Mouse (Mus musculus): ENCODE measurements around the gene Sos2. TPM values are rescaled to one million over a fixed set of nuclear protein-coding genes. Genes with fewer than 3 reads are reported as not detected.

Sos2 gene
- polyA plus RNA-seq, 2 experiments, result 13.3 to 34.4 TPM

DNA sequence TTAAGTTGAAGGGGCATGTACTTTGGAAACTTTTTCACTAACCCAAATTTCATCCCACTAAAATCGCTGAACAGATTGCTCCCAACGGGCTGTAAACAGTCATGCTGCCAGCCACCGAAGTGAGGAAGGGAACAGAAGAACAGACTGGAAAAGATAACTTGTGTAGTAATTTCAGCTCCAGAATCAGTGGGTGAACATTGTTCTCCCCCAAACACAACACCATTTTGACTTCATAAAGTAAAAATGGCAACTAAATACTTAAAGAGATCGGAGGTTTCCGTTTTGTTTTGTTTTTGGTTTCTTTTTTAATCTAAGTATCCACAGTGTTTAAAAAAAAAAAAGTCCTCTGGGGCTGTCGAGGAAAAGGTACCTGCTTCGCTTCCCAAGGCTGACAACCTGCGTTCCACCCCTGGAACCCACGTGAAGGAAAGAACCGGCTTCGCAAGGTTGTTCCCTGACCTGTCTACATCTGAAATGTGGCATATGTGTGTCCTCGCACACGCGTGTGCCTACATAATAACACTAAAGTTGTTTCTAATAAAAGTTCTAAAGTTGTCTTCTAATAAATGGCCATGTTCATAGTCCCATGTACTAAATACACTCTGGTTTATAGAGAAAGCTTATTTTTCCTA, 1.3 kb upstream of the Sos2 start:
- Histone ChIP-seq H3K9me3 (ENCODE audit: control insufficient read depth, low read length) (no peaks in the 10 kb centered on the region), H3K9ac (ENCODE audit: low read depth, low read length, severe bottlenecking) (no peak overlapping the region), H3K36me3 (ENCODE audit: control insufficient read depth, insufficient read depth, low read length) (no peaks in the 10 kb centered on the region), H3K4me1 (ENCODE audit: control insufficient read depth, insufficient read depth, low read length) (peaks cover 23% of the 10 kb centered on the region), H3K4me2 (replicated peaks; ENCODE audit: low read depth, low read length, severe bottlenecking) (peak overlapping the region; percentile 78), H3K27ac (replicated peaks; ENCODE audit: low read depth, low read length) (no peak overlapping the region), H3K27me3 (ENCODE audit: control insufficient read depth, insufficient read depth, low read length) (no peaks in the 10 kb centered on the region), H3K4me3 (replicated peaks; ENCODE audit: low read length) (peak overlapping the region; percentile 96)
- DNase-seq (ENCODE audit: low spot score) (no peak), ATAC-seq (ENCODE audit: low FRiP score, low read depth) (no peak)
- TF ChIP-seq POLR2A (IDR thresholded peaks at IDR 0.05; ENCODE audit: borderline replicate concordance, extremely low read depth, insufficient read depth, insufficient read length), result no peak
- 39% methylated on average over 14 of the region's 14 CpGs for WGBS

DNA sequence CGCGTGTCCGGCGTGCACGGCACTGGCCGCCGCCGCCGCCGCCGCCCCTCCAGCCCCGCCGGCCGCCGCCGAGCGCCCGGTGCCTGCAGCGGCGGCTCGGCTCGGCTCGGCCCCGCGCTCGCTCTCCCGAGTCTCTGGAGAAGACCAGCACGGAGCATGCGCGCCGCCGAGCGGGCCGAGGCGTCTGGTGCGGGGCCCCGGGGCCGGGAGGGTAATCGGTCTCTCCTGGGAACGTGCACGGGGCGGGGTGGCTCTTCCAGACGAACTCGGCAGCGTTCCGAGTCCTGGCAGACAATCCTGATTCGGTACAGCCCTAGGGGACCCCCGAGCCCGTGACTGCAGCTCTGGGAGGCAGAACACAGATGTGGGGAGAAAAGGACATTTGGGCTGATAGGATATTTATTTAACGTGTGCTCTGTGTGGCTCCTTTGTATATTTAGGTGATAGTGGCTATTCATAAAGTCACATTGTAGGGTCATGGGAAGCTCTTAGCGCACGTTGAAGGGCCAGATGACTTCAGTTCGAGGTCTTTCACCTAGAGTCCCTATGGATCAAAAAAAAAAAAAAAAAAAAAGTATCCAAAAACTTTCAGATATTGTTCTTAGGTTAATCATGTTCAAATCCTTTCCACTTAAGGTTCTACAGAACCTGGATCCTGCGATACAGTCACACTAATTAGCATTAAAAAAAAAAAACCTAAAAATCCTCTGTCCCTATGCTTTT, 574 bp upstream of the Sos2 start:
- Histone ChIP-seq H3K27me3 (ENCODE audit: control insufficient read depth, insufficient read depth, low read length) (no peaks in the 10 kb centered on the region), H3K27ac (replicated peaks; ENCODE audit: low read depth, low read length) (peak overlapping the region; percentile 97), H3K9ac (ENCODE audit: low read depth, low read length, severe bottlenecking) (peak overlapping the region; percentile 96), H3K4me1 (ENCODE audit: control insufficient read depth, insufficient read depth, low read length) (peaks cover 23% of the 10 kb centered on the region), H3K4me2 (replicated peaks; ENCODE audit: low read depth, low read length, severe bottlenecking) (peak overlapping the region; percentile 78), H3K4me3 (replicated peaks; ENCODE audit: low read length) (peak overlapping the region; percentile 96), H3K36me3 (ENCODE audit: control insufficient read depth, insufficient read depth, low read length) (no peaks in the 10 kb centered on the region), H3K9me3 (ENCODE audit: control insufficient read depth, low read length) (no peaks in the 10 kb centered on the region)
- peak; percentile 85 for DNase-seq (ENCODE audit: low spot score)
- WGBS, result under 1% methylated on average over 49 of the region's 54 CpGs
- ATAC-seq (ENCODE audit: low FRiP score, low read depth), result peak; percentile 88
- 0 out of 2 replicates have a peak, but pooled peaks have one; percentile 48 for TF ChIP-seq POLR2A (IDR thresholded peaks at IDR 0.05; ENCODE audit: borderline replicate concordance, extremely low read depth, insufficient read depth, insufficient read length)

DNA sequence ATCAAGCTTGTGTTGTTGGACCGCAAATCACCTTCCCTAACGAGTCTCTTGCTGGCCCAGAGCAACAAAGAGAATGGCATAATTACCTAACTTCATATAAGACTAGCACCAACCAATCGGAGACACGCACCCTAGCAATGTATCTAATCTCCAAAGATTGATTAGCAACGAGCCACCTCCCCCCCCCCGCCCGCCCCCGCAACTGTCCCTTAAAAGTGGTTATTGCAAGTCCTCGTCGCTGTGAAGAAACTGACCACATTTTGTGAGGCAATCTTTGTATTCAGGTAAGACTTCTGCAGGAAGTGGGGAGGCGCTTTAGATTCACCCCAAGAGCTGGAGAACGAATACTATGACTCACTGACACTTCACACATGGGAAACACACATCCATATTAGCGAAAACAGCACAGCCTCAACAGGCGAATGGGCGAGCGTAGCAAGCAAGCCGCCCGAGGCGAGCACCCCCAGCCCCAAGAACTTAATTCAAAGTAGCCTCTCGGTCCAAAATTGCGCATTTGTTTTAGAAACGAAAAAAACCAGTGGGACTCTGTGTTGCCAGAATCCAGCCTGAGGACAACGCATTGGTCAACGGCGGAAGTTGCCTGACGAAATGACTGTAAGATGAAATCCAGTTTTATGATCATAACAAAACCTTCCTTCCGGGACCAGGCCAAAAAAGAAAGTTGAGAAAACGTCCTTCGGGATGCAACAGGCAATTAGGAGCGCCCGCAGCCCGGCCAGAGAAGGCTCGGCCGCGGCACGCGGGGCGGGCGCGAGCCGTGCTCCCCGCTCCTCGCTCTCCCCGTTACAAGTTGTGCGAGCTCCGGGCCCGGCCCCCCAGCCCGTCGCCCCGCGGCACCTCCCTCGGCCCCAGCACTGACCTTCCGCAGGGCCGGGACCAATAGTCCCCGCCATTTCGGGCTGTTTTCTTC, 752 bp downstream of the Sos2 start:
- ATAC-seq (ENCODE audit: low FRiP score, low read depth), result peak; percentile 17; the same call in 1 of the 2 replicates
- Histone ChIP-seq H3K4me1 (ENCODE audit: control insufficient read depth, insufficient read depth, low read length) (peaks cover 23% of the 10 kb centered on the region), H3K36me3 (ENCODE audit: control insufficient read depth, insufficient read depth, low read length) (no peaks in the 10 kb centered on the region), H3K4me3 (replicated peaks; ENCODE audit: low read length) (peak overlapping the region; percentile 96), H3K27me3 (ENCODE audit: control insufficient read depth, insufficient read depth, low read length) (no peaks in the 10 kb centered on the region), H3K9me3 (ENCODE audit: control insufficient read depth, low read length) (no peaks in the 10 kb centered on the region), H3K27ac (replicated peaks; ENCODE audit: low read depth, low read length) (peak overlapping the region; percentile 97), H3K9ac (ENCODE audit: low read depth, low read length, severe bottlenecking) (peak overlapping the region; percentile 96), H3K4me2 (replicated peaks; ENCODE audit: low read depth, low read length, severe bottlenecking) (peak overlapping the region; percentile 78)
- under 1% methylated on average over 46 of the region's 56 CpGs for WGBS
- TF ChIP-seq POLR2A (IDR thresholded peaks at IDR 0.05; ENCODE audit: borderline replicate concordance, extremely low read depth, insufficient read depth, insufficient read length), result no peak
- peak; percentile 34 for DNase-seq (ENCODE audit: low spot score)

GRCm38 (mm10) chr12:69676157-69676556, 5.5 kb downstream of the Sos2 start:
- no peak overlapping the region for H3K4me2 ChIP-seq (replicated peaks; ENCODE audit: low read depth, low read length, severe bottlenecking)
- TF ChIP-seq POLR2A (IDR thresholded peaks at IDR 0.05; ENCODE audit: borderline replicate concordance, extremely low read depth, insufficient read depth, insufficient read length), result no peak
- no peak for ATAC-seq (ENCODE audit: low FRiP score, low read depth)
- H3K9me3 ChIP-seq (ENCODE audit: control insufficient read depth, low read length), result no peaks in the 10 kb centered on the region
- no peaks in the 10 kb centered on the region for H3K27me3 ChIP-seq (ENCODE audit: control insufficient read depth, insufficient read depth, low read length)
- peaks cover 11% of the 10 kb centered on the region for H3K4me1 ChIP-seq (ENCODE audit: control insufficient read depth, insufficient read depth, low read length)
- H3K4me3 ChIP-seq (replicated peaks; ENCODE audit: low read length), result no peak overlapping the region
- 94% methylated on average over 4 of the region's 4 CpGs for WGBS
- no peaks in the 10 kb centered on the region for H3K36me3 ChIP-seq (ENCODE audit: control insufficient read depth, insufficient read depth, low read length)
- DNase-seq (ENCODE audit: low spot score), result no peak
- no peak overlapping the region for H3K27ac ChIP-seq (replicated peaks; ENCODE audit: low read depth, low read length)
- H3K9ac ChIP-seq (ENCODE audit: low read depth, low read length, severe bottlenecking), result no peak overlapping the region

Data from limb, embryonic 14.5 days (tissue).